Comparison of ENCODE assay signal across 20 mouse cellular contexts in genomic region chr6:54305777-54306176, GRCm38 (mm10). TPM values are rescaled to one million over a fixed set of nuclear protein-coding genes. Genes with fewer than 3 reads are reported as not detected.
A peak's percentile ranks its signal among the peaks of the same experiment; 100 is the strongest.
DNase-seq lines count a peak whose midpoint lies in the region; ATAC-seq lines count a peak whose summit lies in the region.
"Had no signal": no experiment of that assay in that cellular context is flagged by ENCODE, and none has a peak within 500 bp of the region (broad histone marks: within the 10 kb centered on the region; RNA-seq: fewer than 3 reads in every experiment).

No protein-coding gene starts in this region.

- DNase-seq in frontal cortex, postnatal 25 days (ENCODE audit: low spot score in 2 of 2) = no peak
- DNase-seq in brain, adult 2 months (ENCODE audit: low read depth, low spot score) = peak; percentile 54
- no peak for DNase-seq in gastrocnemius, adult 8-10 months (ENCODE audit: low spot score in 2 of 2)
- DNase-seq: adrenal gland, adult 2 months; adrenal gland, adult 8-10 months; adrenal gland, postnatal 10 days; adrenal gland, postnatal 14 days; adrenal gland, postnatal 25 days; adrenal gland, postnatal 36 days; B cell, adult 2 months; cerebellum, adult 11 months; cerebellum, adult 11-12 months; cerebellum, adult 18-20 months; cerebellum, adult 2 months had no signal

- ATAC-seq in frontal cortex, adult (ENCODE audit: low TSS enrichment) = peak; percentile 67
- ATAC-seq: activated CD4-positive, CD25-positive, alpha-beta regulatory T cell, adult 4 months; CD4-positive, CD25-positive, alpha-beta regulatory T cell, adult 4 months; Patski had no signal

RNA-seq across cellular contexts. Expression of gene Prr15, which starts 19.9 kb away (rescaled TPM):
- total RNA-seq in gastrocnemius, adult 8-10 months (2022) = 1 to 10 TPM in 2 of 4 experiments, under 1 TPM in 2; 0.62 to 1.3 (median 1.1) TPM
- total RNA-seq: CH12.LX, MEL had no signal
